Comparison of ENCODE assay signal across 21 mouse cellular contexts in the genomic region with DNA sequence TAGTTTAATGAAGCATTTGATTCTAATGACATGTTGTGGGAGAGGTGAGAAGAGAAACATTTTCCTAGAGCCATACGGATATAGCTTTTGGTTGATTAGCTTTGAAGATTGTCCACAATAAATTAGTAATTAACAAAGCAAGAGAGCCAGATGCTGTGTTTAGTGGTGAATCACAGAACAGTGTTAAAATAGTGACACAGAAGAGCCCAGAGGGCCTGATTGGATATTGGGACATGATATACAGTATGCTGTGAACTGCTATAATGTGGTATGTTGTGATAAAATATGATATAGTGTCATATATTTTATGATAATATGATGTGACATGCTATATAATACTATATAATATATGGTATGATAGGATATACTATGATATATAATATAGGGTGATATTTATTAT.
DNase-seq lines count a peak whose midpoint lies in the region; ATAC-seq and TF ChIP-seq lines count a peak whose summit lies in the region.
"Had no signal": no experiment of that assay in that cellular context is flagged by ENCODE, and none has a peak within 500 bp of the region (broad histone marks: within the 10 kb centered on the region; RNA-seq: fewer than 3 reads in every experiment).

No protein-coding gene starts in this region.

- no peak overlapping the region for H3K4me2 ChIP-seq in forebrain, embryonic 12.5 days
- no peak overlapping the region for H3K4me2 ChIP-seq in forebrain, embryonic 16.5 days (ENCODE audit: low read length)
- H3K4me2 ChIP-seq in hindbrain, embryonic 14.5 days (replicated peaks), result no peak overlapping the region
- no peak overlapping the region for H3K4me2 ChIP-seq in hindbrain, embryonic 11.5 days (replicated peaks; ENCODE audit: low read depth, low read length)
- no peak overlapping the region for H3K4me2 ChIP-seq in forebrain, postnatal 0 days (ENCODE audit: low read depth)
- H3K4me2 ChIP-seq in neural tube, embryonic 15.5 days, result no peak overlapping the region

- DNase-seq in hindbrain, embryonic 14.5 days (ENCODE audit: low spot score), result no peak
- DNase-seq in hindbrain, embryonic 11.5 days (ENCODE audit: low spot score), result no peak
- no peak for DNase-seq in forebrain, postnatal 0 days
- no peak for DNase-seq in heart, adult 9 months (ENCODE audit: low spot score in 2 of 2)
- DNase-seq in heart, adult 2 months, result no peak
- DNase-seq: adrenal gland, postnatal 14 days; cerebellum, adult 2 months; cerebellum, postnatal 10 days; gastrocnemius, postnatal 14 days; heart, postnatal 10 days; heart, postnatal 4 days; kidney, adult 2 months had no signal

- ATAC-seq in forebrain, embryonic 12.5 days (ENCODE audit: low FRiP score), result peak; percentile 21; the same call in 1 of the 2 replicates
- ATAC-seq in forebrain, embryonic 16.5 days, result no peak
- ATAC-seq in hindbrain, embryonic 14.5 days (ENCODE audit: low FRiP score), result 0 out of 2 replicates have a peak, but pooled peaks have one; percentile 55
- no peak for ATAC-seq in hindbrain, embryonic 11.5 days (ENCODE audit: low FRiP score)
- 0 out of 2 replicates have a peak, but pooled peaks have one; percentile 5 for ATAC-seq in forebrain, postnatal 0 days
- ATAC-seq in neural tube, embryonic 15.5 days (ENCODE audit: low FRiP score), result 0 out of 2 replicates have a peak, but pooled peaks have one; percentile 41
- ATAC-seq: activated CD4-positive, CD25-positive, alpha-beta regulatory T cell, adult 4 months; intestine, embryonic 16.5 days; Patski had no signal

- no peaks in the 10 kb centered on the region for H3K36me3 ChIP-seq in forebrain, embryonic 12.5 days (replicated peaks)
- H3K36me3 ChIP-seq in forebrain, embryonic 16.5 days (ENCODE audit: control insufficient read depth, insufficient read depth), result no peaks in the 10 kb centered on the region
- H3K36me3 ChIP-seq in hindbrain, embryonic 14.5 days (replicated peaks; ENCODE audit: control insufficient read depth, insufficient read depth), result no peaks in the 10 kb centered on the region
- H3K36me3 ChIP-seq in hindbrain, embryonic 11.5 days (ENCODE audit: control insufficient read depth, insufficient read depth, low read length), result no peaks in the 10 kb centered on the region
- H3K36me3 ChIP-seq in forebrain, postnatal 0 days (ENCODE audit: insufficient read depth), result no peaks in the 10 kb centered on the region
- no peaks in the 10 kb centered on the region for H3K36me3 ChIP-seq in neural tube, embryonic 15.5 days
- no peaks in the 10 kb centered on the region for H3K36me3 ChIP-seq in heart, adult 2 months (ENCODE audit: control insufficient read depth, insufficient read depth, low read length)
- H3K36me3 ChIP-seq: embryonic facial prominence, embryonic 10.5 days; heart, embryonic 10.5 days had no signal

- H3K4me1 ChIP-seq in forebrain, embryonic 12.5 days, result no peaks in the 10 kb centered on the region
- H3K4me1 ChIP-seq in forebrain, embryonic 16.5 days (replicated peaks; ENCODE audit: control insufficient read depth, insufficient read depth, low read length), result no peaks in the 10 kb centered on the region
- H3K4me1 ChIP-seq in hindbrain, embryonic 14.5 days (replicated peaks; ENCODE audit: control insufficient read depth, insufficient read depth, low read length), result no peaks in the 10 kb centered on the region
- H3K4me1 ChIP-seq in hindbrain, embryonic 11.5 days (replicated peaks; ENCODE audit: control insufficient read depth, insufficient read depth, low read length), result no peaks in the 10 kb centered on the region
- no peaks in the 10 kb centered on the region for H3K4me1 ChIP-seq in forebrain, postnatal 0 days (ENCODE audit: insufficient read depth)
- no peaks in the 10 kb centered on the region for H3K4me1 ChIP-seq in neural tube, embryonic 15.5 days
- no peaks in the 10 kb centered on the region for H3K4me1 ChIP-seq in heart, adult 2 months (ENCODE audit: control insufficient read depth, insufficient read depth, low read length)
- H3K4me1 ChIP-seq: embryonic facial prominence, embryonic 10.5 days; heart, embryonic 10.5 days had no signal

- no peaks in the 10 kb centered on the region for H3K27me3 ChIP-seq in forebrain, embryonic 12.5 days
- H3K27me3 ChIP-seq in forebrain, embryonic 16.5 days (replicated peaks; ENCODE audit: control insufficient read depth, insufficient read depth, low read length), result no peaks in the 10 kb centered on the region
- no peaks in the 10 kb centered on the region for H3K27me3 ChIP-seq in hindbrain, embryonic 14.5 days (ENCODE audit: control insufficient read depth, insufficient read depth, low read length)
- no peaks in the 10 kb centered on the region for H3K27me3 ChIP-seq in hindbrain, embryonic 11.5 days (ENCODE audit: control insufficient read depth, insufficient read depth, low read length)
- H3K27me3 ChIP-seq in forebrain, postnatal 0 days (ENCODE audit: insufficient read depth, low read length), result no peaks in the 10 kb centered on the region
- H3K27me3 ChIP-seq in neural tube, embryonic 15.5 days (replicated peaks), result no peaks in the 10 kb centered on the region
- H3K27me3 ChIP-seq in heart, adult 2 months (ENCODE audit: control insufficient read depth, insufficient read depth, low read length), result no peaks in the 10 kb centered on the region
- H3K27me3 ChIP-seq: CH12.LX, Patski had no signal

- H3K9ac ChIP-seq in forebrain, embryonic 12.5 days, result no peak overlapping the region
- no peak overlapping the region for H3K9ac ChIP-seq in forebrain, embryonic 16.5 days (replicated peaks; ENCODE audit: low read depth, low read length)
- no peak overlapping the region for H3K9ac ChIP-seq in hindbrain, embryonic 14.5 days
- no peak overlapping the region for H3K9ac ChIP-seq in hindbrain, embryonic 11.5 days (ENCODE audit: low read depth, low read length)
- no peak overlapping the region for H3K9ac ChIP-seq in forebrain, postnatal 0 days
- H3K9ac ChIP-seq in neural tube, embryonic 15.5 days (replicated peaks), result no peak overlapping the region
- H3K9ac ChIP-seq in heart, adult 2 months (ENCODE audit: low read depth, low read length), result no peak overlapping the region

- no peaks in the 10 kb centered on the region for H3K9me3 ChIP-seq in forebrain, embryonic 12.5 days
- no peaks in the 10 kb centered on the region for H3K9me3 ChIP-seq in forebrain, embryonic 16.5 days (ENCODE audit: control insufficient read depth, low read length)
- no peaks in the 10 kb centered on the region for H3K9me3 ChIP-seq in hindbrain, embryonic 14.5 days (ENCODE audit: control insufficient read depth, low read length)
- H3K9me3 ChIP-seq in hindbrain, embryonic 11.5 days (ENCODE audit: control insufficient read depth, low read length), result no peaks in the 10 kb centered on the region
- H3K9me3 ChIP-seq in forebrain, postnatal 0 days (ENCODE audit: low read length), result no peaks in the 10 kb centered on the region
- no peaks in the 10 kb centered on the region for H3K9me3 ChIP-seq in neural tube, embryonic 15.5 days (replicated peaks)
- H3K9me3 ChIP-seq: embryonic facial prominence, embryonic 10.5 days; heart, embryonic 10.5 days had no signal

- no peak overlapping the region for H3K27ac ChIP-seq in forebrain, embryonic 12.5 days
- no peak overlapping the region for H3K27ac ChIP-seq in forebrain, embryonic 16.5 days (ENCODE audit: low read length)
- H3K27ac ChIP-seq in hindbrain, embryonic 14.5 days, result no peak overlapping the region
- H3K27ac ChIP-seq in hindbrain, embryonic 11.5 days (ENCODE audit: low read depth, low read length), result no peak overlapping the region
- no peak overlapping the region for H3K27ac ChIP-seq in forebrain, postnatal 0 days (ENCODE audit: low read depth, low read length)
- H3K27ac ChIP-seq in neural tube, embryonic 15.5 days (replicated peaks), result no peak overlapping the region
- no peak overlapping the region for H3K27ac ChIP-seq in heart, adult 2 months
- H3K27ac ChIP-seq: embryonic facial prominence, embryonic 10.5 days; heart, embryonic 10.5 days had no signal

- TF ChIP-seq EP300 in heart, adult 2 months (IDR thresholded peaks at IDR 0.05; ENCODE audit: insufficient read depth, low read depth, low read length), result no peak

- no peak for TF ChIP-seq CTCF in forebrain, postnatal 0 days (IDR thresholded peaks at IDR 0.05; ENCODE audit: low read depth)
- no peak for TF ChIP-seq CTCF in heart, adult 2 months (IDR thresholded peaks at IDR 0.05)

- no peak overlapping the region for H3K4me3 ChIP-seq in forebrain, embryonic 12.5 days (replicated peaks)
- no peak overlapping the region for H3K4me3 ChIP-seq in forebrain, embryonic 16.5 days (replicated peaks; ENCODE audit: low read length)
- no peak overlapping the region for H3K4me3 ChIP-seq in hindbrain, embryonic 14.5 days (replicated peaks; ENCODE audit: low read length)
- no peak overlapping the region for H3K4me3 ChIP-seq in hindbrain, embryonic 11.5 days (ENCODE audit: low read depth, low read length)
- no peak overlapping the region for H3K4me3 ChIP-seq in forebrain, postnatal 0 days (ENCODE audit: low read depth, low read length)
- no peak overlapping the region for H3K4me3 ChIP-seq in neural tube, embryonic 15.5 days (replicated peaks)
- no peak overlapping the region for H3K4me3 ChIP-seq in heart, adult 2 months
- H3K4me3 ChIP-seq: embryonic facial prominence, embryonic 10.5 days; heart, embryonic 10.5 days had no signal

- intact Hi-C loops in heart, adult 2 months (cut with DNase I), result no loop called here

- H3K79me2 ChIP-seq in heart, adult 2 months (replicated peaks; ENCODE audit: control insufficient read depth, insufficient read depth, low read length), result no peaks in the 10 kb centered on the region

- TF ChIP-seq POLR2A in heart, adult 2 months (IDR thresholded peaks at IDR 0.05; ENCODE audit: insufficient read depth, low read depth, low read length), result no peak

- WGBS in forebrain, embryonic 12.5 days, result 70% methylated on average over 1 of the region's 1 CpGs
- WGBS in forebrain, embryonic 16.5 days, result 46% methylated on average over 1 of the region's 1 CpGs
- 67% methylated on average over 1 of the region's 1 CpGs for WGBS in hindbrain, embryonic 14.5 days
- 92% methylated on average over 1 of the region's 1 CpGs for whole genome bisulfite sequencing in hindbrain, embryonic 11.5 days
- WGBS in forebrain, postnatal 0 days, result 52% methylated on average over 1 of the region's 1 CpGs
- WGBS in neural tube, embryonic 15.5 days, result 32% methylated on average over 1 of the region's 1 CpGs
- 93% methylated on average over 1 of the region's 1 CpGs for WGBS in heart, adult 2 months

Comparison
In these comparisons a context has a peak if more than half of its experiments do, and no peak if none do; other contexts are left out.
1. ATAC-seq: peak in forebrain, embryonic 12.5 days (single experiment), hindbrain, embryonic 14.5 days (single experiment), forebrain, postnatal 0 days (single experiment) and neural tube, embryonic 15.5 days (single experiment); none in forebrain, embryonic 16.5 days (single experiment) and hindbrain, embryonic 11.5 days (single experiment).